Mouse (Mus musculus): Measurements from ENCODE around the gene Hes2. TPM values are rescaled to one million over a fixed set of nuclear protein-coding genes. Genes with fewer than 3 reads are reported as not detected.
A peak's percentile ranks its signal among the peaks of the same experiment; 100 is the strongest.

Hes2 gene
- polyA plus RNA-seq, 1 experiment from 2014 or later, result not detected

- Histone ChIP-seq H3K4me2 (ENCODE audit: low read depth, low read length) (no peak overlapping the region), H3K27ac (ENCODE audit: low read depth) (no peak overlapping the region), H3K9me3 (ENCODE audit: low read length) (no peaks in the 10 kb centered on the region), H3K4me3 (ENCODE audit: low read depth, low read length) (no peak overlapping the region), H3K9ac (replicated peaks) (no peak overlapping the region), H3K4me1 (ENCODE audit: insufficient read depth) (peaks cover 25% of the 10 kb centered on the region), H3K27me3 (ENCODE audit: insufficient read depth, low read length) (no peaks in the 10 kb centered on the region), H3K36me3 (replicated peaks; ENCODE audit: insufficient read depth, low read length) (no peaks in the 10 kb centered on the region)
- DNase-seq (no peak), ATAC-seq (0 out of 2 replicates have a peak, but pooled peaks have one; percentile 19)
- WGBS (ENCODE audit: insufficient replicate concordance), result 18% methylated on average over 6 of the region's 6 CpGs
- no peak for TF ChIP-seq EP300 (IDR thresholded peaks at IDR 0.05; ENCODE audit: low read depth)
- no peak for TF ChIP-seq CTCF (IDR thresholded peaks at IDR 0.05; ENCODE audit: low read depth)
Observed at GRCm38 (mm10) chr4:152201492-152201891, 42.8 kb downstream of the Hes2 start.

GRCm38 (mm10) chr4:152202418-152202817 lies 43.8 kb downstream of the Hes2 start:
- 90% methylated on average over 1 of the region's 1 CpGs for WGBS (ENCODE audit: insufficient replicate concordance)
- H3K36me3 ChIP-seq (replicated peaks; ENCODE audit: insufficient read depth, low read length), result no peaks in the 10 kb centered on the region
- H3K4me3 ChIP-seq (ENCODE audit: low read depth, low read length), result no peak overlapping the region
- no peak overlapping the region for H3K4me2 ChIP-seq (ENCODE audit: low read depth, low read length)
- peaks cover 25% of the 10 kb centered on the region for H3K4me1 ChIP-seq (ENCODE audit: insufficient read depth)
- no peak for DNase-seq
- no peaks in the 10 kb centered on the region for H3K27me3 ChIP-seq (ENCODE audit: insufficient read depth, low read length)
- no peak overlapping the region for H3K9ac ChIP-seq (replicated peaks)
- H3K27ac ChIP-seq (ENCODE audit: low read depth), result no peak overlapping the region
- TF ChIP-seq EP300 (IDR thresholded peaks at IDR 0.05; ENCODE audit: low read depth), result no peak
- TF ChIP-seq CTCF (IDR thresholded peaks at IDR 0.05; ENCODE audit: low read depth), result no peak
- H3K9me3 ChIP-seq (ENCODE audit: low read length), result no peaks in the 10 kb centered on the region
- ATAC-seq, result no peak

- no peak overlapping the region for H3K9ac ChIP-seq (replicated peaks)
- no peaks in the 10 kb centered on the region for H3K9me3 ChIP-seq (ENCODE audit: low read length)
- no peaks in the 10 kb centered on the region for H3K27me3 ChIP-seq (ENCODE audit: insufficient read depth, low read length)
- peaks cover 25% of the 10 kb centered on the region for H3K4me1 ChIP-seq (ENCODE audit: insufficient read depth)
- TF ChIP-seq EP300 (IDR thresholded peaks at IDR 0.05; ENCODE audit: low read depth) (no peak), CTCF (IDR thresholded peaks at IDR 0.05; ENCODE audit: low read depth) (no peak)
- no peaks in the 10 kb centered on the region for H3K36me3 ChIP-seq (replicated peaks; ENCODE audit: insufficient read depth, low read length)
- no peak overlapping the region for H3K4me2 ChIP-seq (ENCODE audit: low read depth, low read length)
- H3K27ac ChIP-seq (ENCODE audit: low read depth), result no peak overlapping the region
- no peak for ATAC-seq
- DNase-seq, result no peak
- 65% methylated on average over 3 of the region's 3 CpGs for WGBS (ENCODE audit: insufficient replicate concordance)
- H3K4me3 ChIP-seq (ENCODE audit: low read depth, low read length), result no peak overlapping the region
Observed at GRCm38 (mm10) chr4:152202905-152203304, 44.2 kb downstream of the Hes2 start.

- H3K27me3 ChIP-seq (ENCODE audit: insufficient read depth, low read length), result no peaks in the 10 kb centered on the region
- no peak overlapping the region for H3K4me2 ChIP-seq (ENCODE audit: low read depth, low read length)
- peaks cover 25% of the 10 kb centered on the region for H3K4me1 ChIP-seq (ENCODE audit: insufficient read depth)
- H3K4me3 ChIP-seq (ENCODE audit: low read depth, low read length), result no peak overlapping the region
- TF ChIP-seq CTCF (IDR thresholded peaks at IDR 0.05; ENCODE audit: low read depth) (peak; percentile 30; the same call in 1 of the 2 replicates), EP300 (IDR thresholded peaks at IDR 0.05; ENCODE audit: low read depth) (no peak)
- no peaks in the 10 kb centered on the region for H3K36me3 ChIP-seq (replicated peaks; ENCODE audit: insufficient read depth, low read length)
- no peak overlapping the region for H3K27ac ChIP-seq (ENCODE audit: low read depth)
- DNase-seq (peak; percentile 36), ATAC-seq (peak; percentile 49; the same call in 1 of the 2 replicates)
- 67% methylated on average over 6 of the region's 6 CpGs for WGBS (ENCODE audit: insufficient replicate concordance)
- no peak overlapping the region for H3K9ac ChIP-seq (replicated peaks)
- H3K9me3 ChIP-seq (ENCODE audit: low read length), result no peaks in the 10 kb centered on the region
Observed at GRCm38 (mm10) chr4:152204663-152205062, 46.0 kb downstream of the Hes2 start.

GRCm38 (mm10) chr4:152206199-152206598 lies 47.5 kb downstream of the Hes2 start:
- no peak for DNase-seq
- WGBS (ENCODE audit: insufficient replicate concordance), result 70% methylated on average over 6 of the region's 6 CpGs
- no peak overlapping the region for H3K9ac ChIP-seq (replicated peaks)
- H3K27ac ChIP-seq (ENCODE audit: low read depth), result no peak overlapping the region
- no peaks in the 10 kb centered on the region for H3K27me3 ChIP-seq (ENCODE audit: insufficient read depth, low read length)
- H3K4me2 ChIP-seq (ENCODE audit: low read depth, low read length), result no peak overlapping the region
- H3K36me3 ChIP-seq (replicated peaks; ENCODE audit: insufficient read depth, low read length), result no peaks in the 10 kb centered on the region
- H3K9me3 ChIP-seq (ENCODE audit: low read length), result no peaks in the 10 kb centered on the region
- peaks cover 16% of the 10 kb centered on the region for H3K4me1 ChIP-seq (ENCODE audit: insufficient read depth)
- ATAC-seq, result no peak
- TF ChIP-seq CTCF (IDR thresholded peaks at IDR 0.05; ENCODE audit: low read depth) (no peak), EP300 (IDR thresholded peaks at IDR 0.05; ENCODE audit: low read depth) (no peak)
- no peak overlapping the region for H3K4me3 ChIP-seq (ENCODE audit: low read depth, low read length)

- DNase-seq (no peak), ATAC-seq (no peak)
- Histone ChIP-seq H3K36me3 (replicated peaks; ENCODE audit: insufficient read depth, low read length) (no peaks in the 10 kb centered on the region), H3K9ac (replicated peaks) (no peak overlapping the region), H3K4me2 (ENCODE audit: low read depth, low read length) (no peak overlapping the region), H3K4me3 (ENCODE audit: low read depth, low read length) (no peak overlapping the region), H3K4me1 (ENCODE audit: insufficient read depth) (peaks cover 9% of the 10 kb centered on the region; the same call in 1 of the 2 replicates), H3K27me3 (ENCODE audit: insufficient read depth, low read length) (no peaks in the 10 kb centered on the region), H3K27ac (ENCODE audit: low read depth) (no peak overlapping the region), H3K9me3 (ENCODE audit: low read length) (no peaks in the 10 kb centered on the region)
- 48% methylated on average over 4 of the region's 4 CpGs for WGBS (ENCODE audit: insufficient replicate concordance)
- no peak for TF ChIP-seq CTCF (IDR thresholded peaks at IDR 0.05; ENCODE audit: low read depth)
Observed at GRCm38 (mm10) chr4:152209623-152210022, 51.0 kb downstream of the Hes2 start.

Other genes starting within 250 kb of the Hes2 start
- gene Dnajc11, start 225.2 kb upstream of the Hes2 start, polyA plus RNA-seq (2015; fragmentation: Nextera tagmentation; extraction: Ambion mirVana), result 28.8 and 29.2 TPM in 2 replicates
- gene Thap3, start 169.9 kb upstream of the Hes2 start, polyA plus RNA-seq (2015; fragmentation: Nextera tagmentation; extraction: Ambion mirVana), result 5.7 and 6.8 TPM in 2 replicates
- gene Phf13, start 162.6 kb upstream of the Hes2 start, polyA plus RNA-seq (2015; fragmentation: Nextera tagmentation; extraction: Ambion mirVana), result 3.6 and 4.1 TPM in 2 replicates
- 4.2 TPM in 2 replicates for gene Klhl21, start 150.1 kb upstream of the Hes2 start, polyA plus RNA-seq (2015; fragmentation: Nextera tagmentation; extraction: Ambion mirVana)
- 7.4 and 8.5 TPM in 2 replicates for gene Zbtb48, start 131.2 kb upstream of the Hes2 start, polyA plus RNA-seq (2015; fragmentation: Nextera tagmentation; extraction: Ambion mirVana)
- 0.07 TPM in 2 replicates for gene Tas1r1, start 120.3 kb upstream of the Hes2 start, polyA plus RNA-seq (2015; fragmentation: Nextera tagmentation; extraction: Ambion mirVana)
- 8.0 and 8.5 TPM in 2 replicates for gene Nol9, start 119.5 kb upstream of the Hes2 start, polyA plus RNA-seq (2015; fragmentation: Nextera tagmentation; extraction: Ambion mirVana)
- gene Plekhg5, start 86.4 kb upstream of the Hes2 start, polyA plus RNA-seq (2015; fragmentation: Nextera tagmentation; extraction: Ambion mirVana), result 1.8 and 2.1 TPM in 2 replicates
- 0.15 TPM in 1 of 2 replicates, not detected in the other for gene Tnfrsf25, start 42.9 kb upstream of the Hes2 start, polyA plus RNA-seq (2015; fragmentation: Nextera tagmentation; extraction: Ambion mirVana)
- gene Espn, start 6.5 kb upstream of the Hes2 start, polyA plus RNA-seq (2015; fragmentation: Nextera tagmentation; extraction: Ambion mirVana), result 1.8 and 2.2 TPM in 2 replicates
- gene Acot7, start 19.3 kb downstream of the Hes2 start, polyA plus RNA-seq (2015; fragmentation: Nextera tagmentation; extraction: Ambion mirVana), result 10.7 and 12.0 TPM in 2 replicates
- gene Gpr153, start 115.4 kb downstream of the Hes2 start, polyA plus RNA-seq (2015; fragmentation: Nextera tagmentation; extraction: Ambion mirVana), result 0.47 and 0.58 TPM in 2 replicates
- not detected in 2 replicates for gene Hes3, start 132.8 kb downstream of the Hes2 start, polyA plus RNA-seq (2015; fragmentation: Nextera tagmentation; extraction: Ambion mirVana)
- gene Icmt, start 138.4 kb downstream of the Hes2 start, polyA plus RNA-seq (2015; fragmentation: Nextera tagmentation; extraction: Ambion mirVana), result 5.9 and 6.9 TPM in 2 replicates
- gene Rnf207, start 160.1 kb downstream of the Hes2 start, polyA plus RNA-seq (2015; fragmentation: Nextera tagmentation; extraction: Ambion mirVana), result 0.13 TPM in 1 of 2 replicates, not detected in the other
- 207 and 213 TPM in 2 replicates for gene Rpl22, start 166.9 kb downstream of the Hes2 start, polyA plus RNA-seq (2015; fragmentation: Nextera tagmentation; extraction: Ambion mirVana)
- 0.38 TPM in 1 of 2 replicates, not detected in the other for gene Chd5, start 179.8 kb downstream of the Hes2 start, polyA plus RNA-seq (2015; fragmentation: Nextera tagmentation; extraction: Ambion mirVana)

Measured in liver, postnatal 0 days (tissue).